Mouse (Mus musculus): ENCODE measurements around the gene Mtfp1. TPM values are rescaled to one million over a fixed set of nuclear protein-coding genes. Genes with fewer than 3 reads are reported as not detected.
"Not testable (repeated sequence)": the region's sequence is repeated elsewhere in the genome, so short reads cannot be mapped to it uniquely, and the experiment has no call there.

Mtfp1 gene
- polyA plus RNA-seq, 1 experiment from 2014 or later: 10.8 TPM

DNA sequence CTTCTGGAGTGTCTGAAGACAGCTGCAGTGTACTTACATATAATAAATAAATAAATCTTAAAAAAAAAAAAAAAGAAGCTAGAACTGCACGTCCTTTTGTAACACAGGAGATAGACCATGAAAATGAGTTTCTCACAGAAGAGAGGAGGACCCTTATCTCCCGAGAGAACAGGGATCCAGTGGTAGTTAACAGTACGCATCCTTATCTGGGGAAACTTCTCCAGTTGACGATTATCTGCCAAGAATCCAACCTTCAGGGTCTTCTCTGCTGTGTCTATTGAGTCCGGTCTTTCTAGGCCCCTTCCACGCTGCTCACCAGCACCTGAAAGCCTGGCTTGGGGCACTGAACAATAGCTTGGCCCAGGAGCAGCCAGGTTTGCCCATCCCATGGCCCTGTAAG lies 18.7 kb upstream of the Mtfp1 start:
- no peak for DNase-seq
- Histone ChIP-seq H3K4me2 (no peak overlapping the region), H3K27ac (ENCODE audit: low read depth) (no peak overlapping the region), H3K9me3 (ENCODE audit: low read depth, low read length) (no peaks in the 10 kb centered on the region), H3K4me1 (ENCODE audit: insufficient read depth) (peaks cover 3% of the 10 kb centered on the region; the same call in 1 of the 2 replicates), H3K9ac (no peak overlapping the region; the same call in 1 of the 2 replicates), H3K27me3 (ENCODE audit: insufficient read depth, low read length) (peaks cover 12% of the 10 kb centered on the region), H3K4me3 (ENCODE audit: low read depth, low read length) (no peak overlapping the region), H3K36me3 (ENCODE audit: insufficient read depth) (no peaks in the 10 kb centered on the region)
- ATAC-seq (ENCODE audit: insufficient read depth): no peak
- no peak for TF ChIP-seq CTCF (IDR thresholded peaks at IDR 0.05; ENCODE audit: low read depth)
- WGBS: 63% methylated on average over 6 of the region's 6 CpGs

DNA sequence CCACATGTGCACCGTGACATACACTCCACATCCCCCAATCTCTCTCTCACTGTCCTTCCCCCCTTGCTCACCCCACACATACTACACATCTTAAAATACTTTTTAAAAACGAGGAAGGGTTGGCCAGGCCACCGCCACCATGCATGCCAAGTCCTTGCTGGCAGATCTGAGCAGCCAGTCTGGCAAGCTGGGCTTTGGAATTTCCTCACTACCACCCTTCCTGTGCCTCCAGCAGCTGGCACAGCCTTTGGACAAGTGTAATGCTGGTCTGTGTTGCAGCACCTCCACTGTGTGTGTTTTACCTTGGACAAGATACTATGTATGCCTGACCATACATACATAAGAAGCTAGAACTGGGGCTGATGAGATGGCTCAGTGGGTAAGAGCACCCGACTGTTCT lies 18.3 kb upstream of the Mtfp1 start:
- Histone ChIP-seq H3K36me3 (ENCODE audit: insufficient read depth) (no peaks in the 10 kb centered on the region), H3K4me1 (ENCODE audit: insufficient read depth) (peaks cover 3% of the 10 kb centered on the region; the same call in 1 of the 2 replicates), H3K27me3 (ENCODE audit: insufficient read depth, low read length) (peaks cover 11% of the 10 kb centered on the region; the same call in 1 of the 2 replicates), H3K9me3 (ENCODE audit: low read depth, low read length) (no peaks in the 10 kb centered on the region), H3K27ac (ENCODE audit: low read depth) (no peak overlapping the region), H3K4me3 (ENCODE audit: low read depth, low read length) (no peak overlapping the region), H3K4me2 (no peak overlapping the region), H3K9ac (no peak overlapping the region)
- WGBS: 84% methylated on average over 4 of the region's 4 CpGs
- ATAC-seq (ENCODE audit: insufficient read depth): no peak
- no peak for DNase-seq
- no peak for TF ChIP-seq CTCF (IDR thresholded peaks at IDR 0.05; ENCODE audit: low read depth)

DNA sequence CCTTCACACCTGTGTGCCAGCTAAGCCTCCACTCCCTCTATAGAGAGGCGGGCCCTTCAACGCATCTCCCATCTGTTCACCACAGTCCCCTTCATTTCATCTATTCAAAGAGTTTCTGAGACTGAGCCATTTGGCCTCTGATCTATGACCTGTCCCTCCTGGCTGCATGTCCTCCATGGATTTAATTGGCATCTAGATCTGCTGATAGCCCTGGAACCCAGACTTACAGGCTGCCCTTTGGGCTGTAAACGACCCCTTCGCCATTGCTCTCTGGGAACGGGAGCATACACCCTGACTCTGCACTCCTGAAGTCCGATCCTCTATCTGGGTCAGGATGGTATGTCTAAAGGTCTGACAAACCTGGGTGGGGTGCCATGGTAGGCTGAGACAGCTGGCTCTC lies 17.6 kb upstream of the Mtfp1 start:
- peaks cover 5% of the 10 kb centered on the region; the same call in 1 of the 2 replicates for H3K27me3 ChIP-seq (ENCODE audit: insufficient read depth, low read length)
- H3K36me3 ChIP-seq (ENCODE audit: insufficient read depth): no peaks in the 10 kb centered on the region
- no peak for TF ChIP-seq CTCF (IDR thresholded peaks at IDR 0.05; ENCODE audit: low read depth)
- ATAC-seq (ENCODE audit: insufficient read depth) (no peak), DNase-seq (no peak)
- H3K4me2 ChIP-seq: no peak overlapping the region
- H3K27ac ChIP-seq (ENCODE audit: low read depth): no peak overlapping the region
- no peaks in the 10 kb centered on the region for H3K4me1 ChIP-seq (ENCODE audit: insufficient read depth)
- H3K4me3 ChIP-seq (ENCODE audit: low read depth, low read length): no peak overlapping the region
- 79% methylated on average over 6 of the region's 6 CpGs for WGBS
- no peaks in the 10 kb centered on the region for H3K9me3 ChIP-seq (ENCODE audit: low read depth, low read length)
- H3K9ac ChIP-seq: no peak overlapping the region

DNA sequence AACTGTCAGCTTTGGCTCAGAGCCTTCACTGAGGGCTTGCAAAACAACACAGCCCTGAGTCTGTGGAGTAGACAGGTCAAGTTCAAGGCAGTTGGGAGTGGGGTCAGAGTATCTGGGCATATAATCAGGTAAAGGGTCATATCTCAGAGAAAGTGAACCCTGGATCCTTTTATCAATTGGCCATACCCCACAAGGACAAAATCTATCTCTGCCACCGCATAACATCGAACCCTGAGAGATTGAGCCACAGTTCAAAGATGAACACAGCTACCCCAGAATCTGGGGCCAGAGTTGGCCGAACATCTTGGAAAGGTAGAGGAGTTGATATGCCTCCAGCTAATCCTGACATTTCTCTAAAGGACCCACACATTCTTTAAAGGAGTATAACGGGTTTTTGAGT lies 16.8 kb upstream of the Mtfp1 start:
- Histone ChIP-seq H3K4me2 (no peak overlapping the region), H3K4me1 (ENCODE audit: insufficient read depth) (no peaks in the 10 kb centered on the region), H3K9me3 (ENCODE audit: low read depth, low read length) (no peaks in the 10 kb centered on the region), H3K36me3 (ENCODE audit: insufficient read depth) (no peaks in the 10 kb centered on the region), H3K4me3 (ENCODE audit: low read depth, low read length) (no peak overlapping the region), H3K27ac (ENCODE audit: low read depth) (no peak overlapping the region), H3K9ac (no peak overlapping the region), H3K27me3 (ENCODE audit: insufficient read depth, low read length) (no peaks in the 10 kb centered on the region; the same call in 1 of the 2 replicates)
- no peak for ATAC-seq (ENCODE audit: insufficient read depth)
- DNase-seq: no peak
- no peak for TF ChIP-seq CTCF (IDR thresholded peaks at IDR 0.05; ENCODE audit: low read depth)
- WGBS: 85% methylated on average over 4 of the region's 4 CpGs

DNA sequence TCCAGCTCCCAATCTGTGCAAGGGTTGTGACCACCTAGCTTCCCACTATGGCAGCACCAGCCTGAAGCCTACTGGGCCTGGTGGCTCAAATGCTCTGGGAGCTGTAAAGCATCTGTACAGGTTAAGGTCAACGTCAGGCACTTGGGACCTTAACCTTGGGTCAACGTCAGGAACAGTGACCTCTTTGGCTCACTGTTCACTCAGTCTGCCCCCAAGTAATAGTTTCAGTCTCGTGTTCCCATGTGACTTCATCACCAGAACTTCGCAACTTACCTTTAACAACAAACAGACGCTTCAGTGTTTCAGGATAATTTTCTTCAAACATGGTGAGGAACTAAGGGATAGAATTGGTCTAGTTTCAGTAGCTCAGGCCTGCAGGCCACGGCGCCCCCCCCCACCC lies 13.4 kb upstream of the Mtfp1 start:
- Histone ChIP-seq H3K27me3 (ENCODE audit: insufficient read depth, low read length) (no peaks in the 10 kb centered on the region), H3K4me1 (ENCODE audit: insufficient read depth) (no peaks in the 10 kb centered on the region), H3K4me3 (ENCODE audit: low read depth, low read length) (no peak overlapping the region), H3K9ac (no peak overlapping the region), H3K27ac (ENCODE audit: low read depth) (no peak overlapping the region), H3K9me3 (ENCODE audit: low read depth, low read length) (no peaks in the 10 kb centered on the region), H3K4me2 (no peak overlapping the region), H3K36me3 (ENCODE audit: insufficient read depth) (no peaks in the 10 kb centered on the region)
- WGBS: 73% methylated on average over 7 of the region's 7 CpGs
- no peak for DNase-seq
- no peak for ATAC-seq (ENCODE audit: insufficient read depth)
- no peak for TF ChIP-seq CTCF (IDR thresholded peaks at IDR 0.05; ENCODE audit: low read depth)

DNA sequence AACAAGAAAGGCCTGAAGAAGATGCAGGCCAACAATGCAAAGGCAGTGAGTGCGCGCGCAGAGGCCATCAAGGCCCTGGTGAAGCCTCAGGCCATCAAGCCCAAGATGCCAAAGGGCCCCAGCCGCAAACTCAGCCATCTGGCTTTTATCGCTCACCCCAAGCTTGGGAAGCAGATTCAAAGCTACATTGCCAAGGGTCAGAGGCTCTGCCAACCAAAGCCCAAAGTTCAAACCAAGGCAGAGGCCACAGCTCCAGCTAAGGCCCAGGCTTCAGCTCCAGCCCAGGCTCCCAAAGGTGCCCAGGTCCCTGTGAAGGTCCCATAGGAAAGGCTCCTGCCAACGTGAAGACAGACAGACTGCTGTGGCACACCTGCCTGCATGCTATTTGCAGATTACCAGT lies 12.7 kb upstream of the Mtfp1 start:
- H3K36me3 ChIP-seq (ENCODE audit: insufficient read depth); ATAC-seq (ENCODE audit: insufficient read depth); H3K9ac ChIP-seq; H3K27me3 ChIP-seq (ENCODE audit: insufficient read depth, low read length); H3K4me1 ChIP-seq (ENCODE audit: insufficient read depth); H3K4me2 ChIP-seq; H3K27ac ChIP-seq (ENCODE audit: low read depth); H3K9me3 ChIP-seq (ENCODE audit: low read depth, low read length); H3K4me3 ChIP-seq (ENCODE audit: low read depth, low read length); DNase-seq: not testable (repeated sequence)
- WGBS: 91% methylated on average over 6 of the region's 6 CpGs

DNA sequence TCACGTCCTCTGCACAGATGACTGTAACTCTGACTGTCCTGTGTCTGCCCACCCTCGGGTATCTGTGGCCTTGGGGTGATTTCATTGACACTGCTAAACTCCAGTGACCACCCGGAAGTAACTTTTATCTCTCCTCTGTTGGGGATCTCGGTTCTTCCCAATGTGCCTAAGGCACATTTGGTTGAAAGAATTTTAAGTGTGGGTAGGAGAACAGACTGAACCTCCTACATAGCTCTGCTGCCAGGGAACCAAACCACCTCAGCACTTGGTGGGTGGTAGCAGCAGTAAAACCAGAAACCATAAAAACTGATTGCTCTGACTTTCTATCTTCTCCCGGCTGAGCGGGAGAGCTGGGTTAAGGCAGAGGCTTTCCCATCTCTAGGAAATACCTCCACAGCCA lies 10.2 kb upstream of the Mtfp1 start:
- ATAC-seq (ENCODE audit: insufficient read depth) (no peak), DNase-seq (no peak)
- Histone ChIP-seq H3K27ac (ENCODE audit: low read depth) (no peak overlapping the region), H3K36me3 (ENCODE audit: insufficient read depth) (no peaks in the 10 kb centered on the region), H3K4me3 (ENCODE audit: low read depth, low read length) (no peak overlapping the region), H3K27me3 (ENCODE audit: insufficient read depth, low read length) (no peaks in the 10 kb centered on the region), H3K4me2 (no peak overlapping the region), H3K9me3 (ENCODE audit: low read depth, low read length) (no peaks in the 10 kb centered on the region), H3K9ac (no peak overlapping the region), H3K4me1 (ENCODE audit: insufficient read depth) (no peaks in the 10 kb centered on the region)
- 71% methylated on average over 6 of the region's 6 CpGs for WGBS
- no peak for TF ChIP-seq CTCF (IDR thresholded peaks at IDR 0.05; ENCODE audit: low read depth)

DNA sequence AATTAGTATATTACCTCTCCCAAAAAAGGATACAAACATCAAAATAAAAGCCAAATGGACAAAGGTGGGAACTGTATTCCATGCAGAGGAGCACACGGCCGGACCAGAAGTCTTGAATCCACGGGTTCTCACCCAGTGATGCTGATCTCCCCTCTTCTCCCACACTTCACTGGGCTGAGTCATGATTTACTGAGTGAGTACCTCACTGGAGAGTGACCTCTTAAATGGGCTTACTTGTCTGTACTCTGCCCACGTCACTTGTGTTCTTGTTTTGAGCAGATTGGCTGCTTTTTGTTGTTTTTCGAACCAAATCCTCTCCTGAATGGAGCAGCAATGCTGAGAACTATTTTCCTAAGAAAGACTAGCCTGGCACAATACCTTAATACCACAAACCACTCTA lies 9.7 kb upstream of the Mtfp1 start:
- no peaks in the 10 kb centered on the region for H3K27me3 ChIP-seq (ENCODE audit: insufficient read depth, low read length)
- no peak for DNase-seq
- H3K9ac ChIP-seq: no peak overlapping the region
- H3K9me3 ChIP-seq (ENCODE audit: low read depth, low read length): no peaks in the 10 kb centered on the region
- no peaks in the 10 kb centered on the region for H3K4me1 ChIP-seq (ENCODE audit: insufficient read depth)
- 84% methylated on average over 5 of the region's 5 CpGs for WGBS
- no peak overlapping the region for H3K27ac ChIP-seq (ENCODE audit: low read depth)
- H3K4me3 ChIP-seq (ENCODE audit: low read depth, low read length): no peak overlapping the region
- no peak for ATAC-seq (ENCODE audit: insufficient read depth)
- no peaks in the 10 kb centered on the region for H3K36me3 ChIP-seq (ENCODE audit: insufficient read depth)
- TF ChIP-seq CTCF (IDR thresholded peaks at IDR 0.05; ENCODE audit: low read depth): no peak
- no peak overlapping the region for H3K4me2 ChIP-seq

All from lung, embryonic 14.5 days (tissue).